Mouse (Mus musculus) brain, embryonic 14.5 days (tissue): ENCODE results near the gene Paqr9.

Experiments
- CTCF ChIP-seq: fragments of 200-500 bp; IDR thresholded peaks from 2 replicates; pipeline ENCODE4 v1.5.1; 2012; ENCODE audit warnings: inconsistent platforms, mild to moderate bottlenecking, moderate library complexity, borderline replicate concordance; ENCODE audit not compliant: insufficient read depth, insufficient read length; ENCODE audit errors: extremely low read depth
- POLR2A ChIP-seq: fragments of 200-500 bp; IDR thresholded peaks from 2 replicates; pipeline ENCODE4 v1.6.1; 2012; ENCODE audit warnings: mild to moderate bottlenecking, inconsistent platforms, borderline replicate concordance; ENCODE audit not compliant: poor library complexity, insufficient read depth, insufficient read length, severe bottlenecking; ENCODE audit errors: extremely low read depth

GRCm38 (mm10) chr9:95599399-95599798 is 39.9 kb downstream of the Paqr9 start:
- TF ChIP-seq POLR2A, result no peak
- no peak for TF ChIP-seq CTCF
